Mouse (Mus musculus) megakaryocyte, embryonic 14.5 days (primary cell): Measurements from ENCODE around the gene Hpcal4.

ENCODE experiments used
- FLI1 ChIP-seq: IDR thresholded peaks from 2 replicates; pipeline ENCODE4 v1.6.1; 2012; ENCODE audit warnings: low read length, inconsistent platforms, mixed read lengths
- GATA1 ChIP-seq: IDR thresholded peaks from 3 replicates; pipeline ENCODE4 v1.6.1; 2012; ENCODE audit warnings: mixed read lengths, low read length, inconsistent platforms, borderline replicate concordance

DNA sequence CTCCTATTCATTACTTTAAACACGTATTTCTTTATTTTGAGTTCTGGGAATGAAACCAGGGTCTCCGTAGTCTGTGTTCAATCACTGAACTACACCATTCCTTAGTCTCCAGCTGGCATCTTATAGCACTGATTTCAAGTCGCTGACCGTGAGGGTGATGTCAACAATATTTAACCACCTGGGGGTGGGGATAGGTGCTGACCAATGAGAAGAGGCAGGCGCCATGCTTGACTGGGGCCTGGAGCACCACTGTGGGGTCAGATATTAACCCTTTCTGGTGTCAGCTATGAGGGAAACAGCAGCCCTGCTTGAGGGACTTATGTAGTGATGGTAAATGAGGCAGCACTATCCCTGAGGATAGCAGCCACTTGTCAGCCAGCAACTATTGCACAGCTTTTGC, 28.4 kb downstream of the Hpcal4 start:
- no peak for TF ChIP-seq FLI1
- TF ChIP-seq GATA1, result no peak
